Mouse (Mus musculus) lung, embryonic 16.5 days (tissue): ENCODE data around the gene Syt17. TPM values are rescaled to one million over a fixed set of nuclear protein-coding genes. Genes with fewer than 3 reads are reported as not detected.
"Not testable (repeated sequence)": the region's sequence is repeated elsewhere in the genome, so short reads cannot be mapped to it uniquely, and the experiment has no call there.

ENCODE experiments used
- ATAC-seq: fragments of 200-750 bp; cut with Nextera tagmentation; 2 replicates; pipeline ENCODE4 v1.8.0; 2017; ENCODE audit warnings: low read depth, mild to moderate bottlenecking, moderate library complexity
- H3K27ac ChIP-seq: fragments of 300-500 bp; sonication (generic); 2 replicates; pipeline ENCODE4 v1.5.1; 2014; ENCODE audit warnings: mild to moderate bottlenecking, control low read depth, low read length
- H3K27me3 ChIP-seq: fragments of 300-500 bp; sonication (generic); 2 replicates; pipeline ENCODE4 v1.6.1; 2014; ENCODE audit warnings: low read depth, low read length, mixed read lengths; ENCODE audit not compliant: control insufficient read depth, insufficient read depth
- H3K36me3 ChIP-seq: fragments of 300-500 bp; sonication (generic); 2 replicates; pipeline ENCODE4 v1.6.1; 2014; ENCODE audit warnings: low read length; ENCODE audit not compliant: control insufficient read depth, insufficient read depth
- H3K4me1 ChIP-seq: fragments of 300-500 bp; sonication (generic); replicated peaks from 2 replicates; pipeline ENCODE4 v1.6.1; 2014; ENCODE audit warnings: low read length, mixed read lengths; ENCODE audit not compliant: control insufficient read depth, insufficient read depth
- H3K4me2 ChIP-seq: fragments of 300-500 bp; sonication (generic); 2 replicates; pipeline ENCODE4 v1.6.1; 2014; ENCODE audit warnings: low read depth, low read length, control low read depth
- H3K4me3 ChIP-seq: fragments of 300-500 bp; sonication (generic); 2 replicates; pipeline ENCODE4 v1.5.1; 2014; ENCODE audit warnings: mild to moderate bottlenecking, low read length, control low read depth
- H3K9ac ChIP-seq: fragments of 300-500 bp; sonication (generic); 2 replicates; pipeline ENCODE4 v1.6.1; 2014; ENCODE audit warnings: low read length, control low read depth
- H3K9me3 ChIP-seq: fragments of 300-500 bp; sonication (generic); 2 replicates; pipeline ENCODE4 v1.6.1; 2016; ENCODE audit warnings: low read length; ENCODE audit not compliant: control insufficient read depth
- WGBS: fragments of 180-500 bp; shearing (Covaris S2); extraction: QIAGEN DNeasy Blood & Tissue Kit; methylation state at CpG from one replicate; pipeline ENCODE4 v1.1.7; 2014; 5-methylcytosine and 5-hydroxymethylcytosine counted together
- polyA plus RNA-seq: library from polyadenylated mRNA; unstranded; fragments of >200 nt; fragmentation: Nextera tagmentation; extraction: Ambion mirVana; gene quantifications from 2 replicates; pipeline ENCODE4 v1.2.1, GENCODE M21; 2015

Gene Syt17
- polyA plus RNA-seq, 1 experiment from 2014 or later: 3.6 TPM

GRCm38 (mm10) chr7:118365902-118366301, 82.1 kb downstream of the Syt17 start:
- Histone ChIP-seq H3K9me3 (no peaks in the 10 kb centered on the region), H3K27ac (no peak overlapping the region), H3K4me2 (no peak overlapping the region), H3K36me3 (no peaks in the 10 kb centered on the region), H3K4me1 (no peaks in the 10 kb centered on the region), H3K4me3 (no peak overlapping the region), H3K27me3 (no peaks in the 10 kb centered on the region), H3K9ac (no peak overlapping the region)
- no peak for ATAC-seq
- WGBS: 72% methylated on average over 3 of the region's 3 CpGs

GRCm38 (mm10) chr7:118365251-118365650, 82.8 kb downstream of the Syt17 start:
- WGBS: 42% methylated on average over 6 of the region's 6 CpGs
- Histone ChIP-seq H3K4me3 (no peak overlapping the region), H3K9me3 (no peaks in the 10 kb centered on the region), H3K4me2 (no peak overlapping the region), H3K36me3 (no peaks in the 10 kb centered on the region), H3K4me1 (no peaks in the 10 kb centered on the region), H3K9ac (no peak overlapping the region), H3K27me3 (no peaks in the 10 kb centered on the region), H3K27ac (no peak overlapping the region)
- no peak for ATAC-seq

GRCm38 (mm10) chr7:118364353-118365007, 83.5 kb downstream of the Syt17 start:
- H3K4me1 ChIP-seq: no peaks in the 10 kb centered on the region
- ATAC-seq: no peak
- H3K36me3 ChIP-seq: no peaks in the 10 kb centered on the region
- no peaks in the 10 kb centered on the region for H3K27me3 ChIP-seq
- 24% methylated on average over 7 of the region's 7 CpGs for WGBS
- H3K4me2 ChIP-seq: no peak overlapping the region
- H3K9me3 ChIP-seq: no peaks in the 10 kb centered on the region
- H3K27ac ChIP-seq: no peak overlapping the region
- H3K9ac ChIP-seq: no peak overlapping the region
- H3K4me3 ChIP-seq: no peak overlapping the region

- no peaks in the 10 kb centered on the region for H3K9me3 ChIP-seq
- 56% methylated on average over 6 of the region's 6 CpGs for WGBS
- no peak overlapping the region for H3K4me2 ChIP-seq
- H3K27me3 ChIP-seq: no peaks in the 10 kb centered on the region
- no peaks in the 10 kb centered on the region for H3K36me3 ChIP-seq
- no peak overlapping the region for H3K9ac ChIP-seq
- no peaks in the 10 kb centered on the region for H3K4me1 ChIP-seq
- ATAC-seq: no peak
- no peak overlapping the region for H3K27ac ChIP-seq
- no peak overlapping the region for H3K4me3 ChIP-seq
These were observed 84.3 kb downstream of the Syt17 start for GRCm38 (mm10) chr7:118363587-118364233.

GRCm38 (mm10) chr7:118362931-118363330, 85.1 kb downstream of the Syt17 start:
- Histone ChIP-seq H3K27me3 (no peaks in the 10 kb centered on the region), H3K36me3 (no peaks in the 10 kb centered on the region), H3K4me3 (no peak overlapping the region), H3K4me1 (no peaks in the 10 kb centered on the region), H3K9me3 (no peaks in the 10 kb centered on the region), H3K9ac (no peak overlapping the region), H3K4me2 (no peak overlapping the region), H3K27ac (no peak overlapping the region)
- 58% methylated on average over 1 of the region's 1 CpGs for WGBS
- no peak for ATAC-seq

GRCm38 (mm10) chr7:118362258-118362657, 85.8 kb downstream of the Syt17 start:
- Histone ChIP-seq H3K36me3 (no peaks in the 10 kb centered on the region), H3K9me3 (no peaks in the 10 kb centered on the region), H3K9ac (no peak overlapping the region), H3K4me1 (no peaks in the 10 kb centered on the region), H3K27ac (no peak overlapping the region), H3K27me3 (no peaks in the 10 kb centered on the region), H3K4me3 (no peak overlapping the region), H3K4me2 (no peak overlapping the region)
- WGBS: 34% methylated on average over 3 of the region's 3 CpGs
- ATAC-seq: no peak

GRCm38 (mm10) chr7:118358977-118359376, 89.0 kb downstream of the Syt17 start:
- Histone ChIP-seq H3K9ac (no peak overlapping the region), H3K4me2 (no peak overlapping the region), H3K36me3 (no peaks in the 10 kb centered on the region), H3K4me1 (no peaks in the 10 kb centered on the region), H3K4me3 (no peak overlapping the region), H3K27me3 (no peaks in the 10 kb centered on the region), H3K9me3 (no peaks in the 10 kb centered on the region), H3K27ac (no peak overlapping the region)
- 46% methylated on average over 3 of the region's 3 CpGs for WGBS
- ATAC-seq: no peak

- 68% methylated on average over 8 of the region's 8 CpGs for WGBS
- H3K27me3 ChIP-seq, H3K36me3 ChIP-seq, ATAC-seq, H3K4me3 ChIP-seq, H3K27ac ChIP-seq, H3K4me1 ChIP-seq, H3K9ac ChIP-seq, H3K9me3 ChIP-seq, H3K4me2 ChIP-seq: not testable (repeated sequence)
These were observed 91.5 kb downstream of the Syt17 start for GRCm38 (mm10) chr7:118356410-118357005.

- Histone ChIP-seq H3K36me3 (no peaks in the 10 kb centered on the region), H3K4me3 (no peak overlapping the region), H3K27me3 (no peaks in the 10 kb centered on the region), H3K4me1 (no peaks in the 10 kb centered on the region), H3K27ac (no peak overlapping the region), H3K9me3 (no peaks in the 10 kb centered on the region), H3K9ac (no peak overlapping the region), H3K4me2 (no peak overlapping the region)
- WGBS: 63% methylated on average over 2 of the region's 2 CpGs
- ATAC-seq: no peak
These were observed 97.2 kb downstream of the Syt17 start for GRCm38 (mm10) chr7:118350840-118351239.
